Mouse (Mus musculus) lung, postnatal 25 days (tissue): Measurements from ENCODE around the gene Mcm9.
"Not testable (repeated sequence)": the region's sequence is repeated elsewhere in the genome, so short reads cannot be mapped to it uniquely, and the experiment has no call there.

ENCODE experiments used
- DNase-seq: peaks from one replicate; pipeline ENCODE4 v3.0.0; 2022; ENCODE audit warnings: low spot score

The Mcm9 gene

DNA sequence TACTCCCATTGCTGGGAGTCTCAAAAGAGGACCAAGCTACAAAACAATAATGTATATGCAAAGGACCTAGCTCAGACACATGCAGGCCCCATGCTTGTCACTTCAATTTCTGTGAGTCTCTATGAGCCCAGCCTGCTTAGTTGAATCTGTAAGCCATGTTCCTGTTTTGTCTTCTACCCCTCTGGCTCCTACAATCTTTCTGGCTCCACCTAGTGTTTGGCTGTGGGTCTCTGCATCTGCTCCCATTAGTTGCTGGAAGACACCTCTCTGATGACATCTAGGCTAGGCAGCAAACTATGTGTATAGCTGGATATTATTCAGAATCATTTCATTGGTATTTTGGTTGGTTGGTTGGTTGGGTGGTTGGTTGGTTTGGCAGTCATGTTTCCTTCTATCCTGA, 130.7 kb downstream of the Mcm9 start:
- DNase-seq: peak; percentile 59

DNA sequence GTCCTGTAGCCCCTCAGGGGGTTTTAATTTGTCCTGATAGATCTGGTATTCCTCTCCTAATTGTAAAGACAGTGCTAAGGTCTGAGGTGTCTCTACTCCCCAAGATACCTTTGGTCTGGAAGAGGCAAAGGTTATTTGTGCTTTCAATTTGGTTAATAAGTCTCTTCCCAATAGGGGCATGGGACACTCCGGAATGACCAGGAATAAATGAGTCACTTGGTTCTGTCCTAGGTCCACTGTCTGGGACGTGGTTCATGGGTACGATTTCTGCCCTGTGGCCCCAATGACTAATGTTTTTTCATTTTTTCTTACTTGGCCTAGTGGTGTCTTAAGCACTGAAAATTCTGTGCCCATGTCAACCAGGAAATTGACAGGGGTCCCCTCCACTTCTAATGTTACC, 134.9 kb downstream of the Mcm9 start:
- not testable (repeated sequence) for DNase-seq

DNA sequence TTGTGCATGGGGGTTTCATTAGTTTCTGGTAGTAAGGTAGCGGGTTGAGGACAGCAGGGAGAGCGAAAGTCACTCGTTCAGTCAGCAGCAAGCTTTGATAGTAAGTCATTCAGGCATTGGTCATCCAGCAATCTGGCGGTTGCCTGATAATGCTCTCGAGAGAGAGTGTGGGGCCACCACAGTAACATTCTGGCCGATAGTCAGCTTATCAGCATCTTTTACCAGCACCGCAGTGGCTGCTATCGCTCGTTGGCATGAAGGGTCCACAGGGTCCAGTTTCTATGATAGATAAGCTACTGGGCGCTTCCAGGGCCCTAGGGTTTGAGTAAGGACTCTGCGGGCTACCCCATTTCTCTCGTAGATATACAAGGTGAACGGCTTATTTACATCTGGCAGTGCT, 136.3 kb downstream of the Mcm9 start:
- DNase-seq: no peak
